Mouse (Mus musculus) kidney, embryonic 14.5 days (tissue): ENCODE data around the gene Clic1. TPM values are rescaled to one million over a fixed set of nuclear protein-coding genes. Genes with fewer than 3 reads are reported as not detected.

Experiments used
- ATAC-seq: fragments of 200-750 bp; cut with Nextera tagmentation; 2 replicates; pipeline ENCODE4 v1.8.0; 2017; ENCODE audit warnings: moderate number of reproducible peaks, mild to moderate bottlenecking, moderate TSS enrichment, moderate library complexity; ENCODE audit not compliant: low FRiP score, low TSS enrichment
- H3K27ac ChIP-seq: fragments of 300-500 bp; sonication (generic); 2 replicates; pipeline ENCODE4 v1.5.1; 2014; ENCODE audit warnings: low read depth, mild to moderate bottlenecking, low read length, moderate library complexity, mixed read lengths
- H3K27me3 ChIP-seq: fragments of 300-500 bp; sonication (generic); 2 replicates; pipeline ENCODE4 v1.6.1; 2014; ENCODE audit warnings: mild to moderate bottlenecking, low read length; ENCODE audit not compliant: control insufficient read depth, insufficient read depth
- H3K36me3 ChIP-seq: fragments of 300-500 bp; sonication (generic); 2 replicates; pipeline ENCODE4 v1.6.1; 2014; ENCODE audit warnings: low read length, mixed read lengths; ENCODE audit not compliant: control insufficient read depth, insufficient read depth
- H3K4me1 ChIP-seq: fragments of 300-500 bp; sonication (generic); 2 replicates; pipeline ENCODE4 v1.6.1; 2014; ENCODE audit warnings: low read length, mixed read lengths; ENCODE audit not compliant: control insufficient read depth, insufficient read depth
- H3K4me2 ChIP-seq: fragments of 300-500 bp; sonication (generic); replicated peaks from 2 replicates; pipeline ENCODE4 v1.6.1; 2014; ENCODE audit warnings: low read depth, mild to moderate bottlenecking, low read length
- H3K4me3 ChIP-seq: fragments of 300-500 bp; sonication (generic); 2 replicates; pipeline ENCODE4 v1.5.1; 2014; ENCODE audit warnings: mild to moderate bottlenecking, low read length
- H3K9ac ChIP-seq: fragments of 300-500 bp; sonication (generic); 2 replicates; pipeline ENCODE4 v1.6.1; 2014; ENCODE audit warnings: low read depth, mild to moderate bottlenecking, low read length, moderate library complexity
- H3K9me3 ChIP-seq: fragments of 300-500 bp; sonication (generic); 2 replicates; pipeline ENCODE4 v1.6.1; 2016; ENCODE audit warnings: low read length; ENCODE audit not compliant: control insufficient read depth
- WGBS: fragments of 180-500 bp; shearing (Covaris S2); extraction: QIAGEN DNeasy Blood & Tissue Kit; methylation state at CpG from one replicate; pipeline ENCODE4 v1.1.7; 2014; 5-methylcytosine and 5-hydroxymethylcytosine counted together
- polyA plus RNA-seq: library from polyadenylated mRNA; unstranded; fragments of >200 nt; fragmentation: Nextera tagmentation; extraction: Ambion mirVana; gene quantifications from 2 replicates; pipeline ENCODE4 v1.2.1, GENCODE M21; 2014

Gene Clic1
- polyA plus RNA-seq, 1 experiment from 2014 or later: 72.1 TPM

- no peak overlapping the region for H3K9ac ChIP-seq
- no peak overlapping the region for H3K4me2 ChIP-seq
- no peaks in the 10 kb centered on the region for H3K9me3 ChIP-seq
- no peak overlapping the region for H3K4me3 ChIP-seq
- H3K36me3 ChIP-seq: peaks cover 33% of the 10 kb centered on the region
- peaks cover 6% of the 10 kb centered on the region for H3K4me1 ChIP-seq
- no peak overlapping the region for H3K27ac ChIP-seq
- H3K27me3 ChIP-seq: no peaks in the 10 kb centered on the region
- ATAC-seq: no peak
- WGBS: 89% methylated on average over 3 of the region's 3 CpGs
Observed at GRCm38 (mm10) chr17:35018171-35018570, 31.6 kb upstream of the Clic1 start.

- Histone ChIP-seq H3K4me1 (peaks cover 8% of the 10 kb centered on the region), H3K9ac (no peak overlapping the region), H3K27ac (no peak overlapping the region), H3K4me3 (no peak overlapping the region), H3K36me3 (peaks cover 16% of the 10 kb centered on the region), H3K27me3 (no peaks in the 10 kb centered on the region), H3K9me3 (no peaks in the 10 kb centered on the region), H3K4me2 (no peak overlapping the region)
- ATAC-seq: no peak
- WGBS: 77% methylated on average over 11 of the region's 11 CpGs
Observed at GRCm38 (mm10) chr17:35019894-35020293, 29.9 kb upstream of the Clic1 start.

- Histone ChIP-seq H3K4me1 (peaks cover 10% of the 10 kb centered on the region), H3K9me3 (no peaks in the 10 kb centered on the region), H3K27me3 (no peaks in the 10 kb centered on the region), H3K4me3 (no peak overlapping the region), H3K36me3 (peaks cover 9% of the 10 kb centered on the region), H3K4me2 (no peak overlapping the region), H3K9ac (no peak overlapping the region), H3K27ac (no peak overlapping the region)
- no peak for ATAC-seq
- WGBS: 89% methylated on average over 8 of the region's 8 CpGs
Observed at GRCm38 (mm10) chr17:35020551-35020950, 29.2 kb upstream of the Clic1 start.

GRCm38 (mm10) chr17:35021163-35021808, 28.5 kb upstream of the Clic1 start:
- Histone ChIP-seq H3K4me1 (peaks cover 14% of the 10 kb centered on the region), H3K4me2 (peak overlapping the region; percentile 21; the same call in 1 of the 2 replicates), H3K9ac (no peak overlapping the region), H3K27me3 (no peaks in the 10 kb centered on the region), H3K36me3 (peaks cover 2% of the 10 kb centered on the region; the same call in 1 of the 2 replicates), H3K27ac (peak overlapping the region; percentile 73; the same call in 1 of the 2 replicates), H3K4me3 (0 out of 2 replicates have a peak overlapping the region, but pooled peaks have one; percentile 10), H3K9me3 (no peaks in the 10 kb centered on the region)
- peak; percentile 70 for ATAC-seq
- WGBS: 8% methylated on average over 17 of the region's 17 CpGs

GRCm38 (mm10) chr17:35021842-35022477, 27.8 kb upstream of the Clic1 start:
- Histone ChIP-seq H3K9ac (no peak overlapping the region), H3K9me3 (no peaks in the 10 kb centered on the region), H3K4me2 (no peak overlapping the region), H3K4me1 (peaks cover 16% of the 10 kb centered on the region), H3K4me3 (no peak overlapping the region), H3K36me3 (no peaks in the 10 kb centered on the region; the same call in 1 of the 2 replicates), H3K27me3 (no peaks in the 10 kb centered on the region), H3K27ac (peak overlapping the region; percentile 73; the same call in 1 of the 2 replicates)
- ATAC-seq: no peak
- 66% methylated on average over 6 of the region's 6 CpGs for WGBS

- Histone ChIP-seq H3K4me3 (no peak overlapping the region), H3K9ac (no peak overlapping the region), H3K27ac (no peak overlapping the region), H3K27me3 (no peaks in the 10 kb centered on the region), H3K4me1 (peaks cover 16% of the 10 kb centered on the region), H3K4me2 (no peak overlapping the region), H3K36me3 (no peaks in the 10 kb centered on the region), H3K9me3 (no peaks in the 10 kb centered on the region)
- no peak for ATAC-seq
- 92% methylated on average over 8 of the region's 8 CpGs for WGBS
Observed at GRCm38 (mm10) chr17:35022541-35023060, 27.2 kb upstream of the Clic1 start.

GRCm38 (mm10) chr17:35023221-35023620, 26.5 kb upstream of the Clic1 start:
- Histone ChIP-seq H3K4me3 (no peak overlapping the region), H3K27ac (no peak overlapping the region), H3K36me3 (no peaks in the 10 kb centered on the region), H3K27me3 (no peaks in the 10 kb centered on the region), H3K4me2 (no peak overlapping the region), H3K9ac (no peak overlapping the region), H3K4me1 (peaks cover 16% of the 10 kb centered on the region), H3K9me3 (no peaks in the 10 kb centered on the region)
- ATAC-seq: no peak
- 85% methylated on average over 5 of the region's 5 CpGs for WGBS

GRCm38 (mm10) chr17:35023756-35024155, 26.0 kb upstream of the Clic1 start:
- no peak overlapping the region for H3K27ac ChIP-seq
- no peak overlapping the region for H3K4me2 ChIP-seq
- H3K36me3 ChIP-seq: no peaks in the 10 kb centered on the region
- H3K4me1 ChIP-seq: peaks cover 16% of the 10 kb centered on the region
- 70% methylated on average over 4 of the region's 4 CpGs for WGBS
- no peaks in the 10 kb centered on the region for H3K27me3 ChIP-seq
- no peak overlapping the region for H3K4me3 ChIP-seq
- no peaks in the 10 kb centered on the region for H3K9me3 ChIP-seq
- no peak overlapping the region for H3K9ac ChIP-seq
- no peak for ATAC-seq

- no peak overlapping the region for H3K4me3 ChIP-seq
- no peak for ATAC-seq
- H3K9me3 ChIP-seq: no peaks in the 10 kb centered on the region
- 74% methylated on average over 13 of the region's 13 CpGs for WGBS
- H3K36me3 ChIP-seq: no peaks in the 10 kb centered on the region
- no peaks in the 10 kb centered on the region for H3K27me3 ChIP-seq
- H3K4me1 ChIP-seq: peaks cover 16% of the 10 kb centered on the region
- H3K9ac ChIP-seq: no peak overlapping the region
- no peak overlapping the region for H3K4me2 ChIP-seq
- no peak overlapping the region for H3K27ac ChIP-seq
Observed at GRCm38 (mm10) chr17:35024261-35024660, 25.5 kb upstream of the Clic1 start.
